Mouse (Mus musculus) brain, embryonic 14.5 days (tissue): ENCODE measurements at regions not wholly inside any gene's neighbourhood (a gene's known extent, or its start where the extent isn't known, plus 50 kb on each side); places are given as distances from the start of the nearest gene placed in this dataset.

ENCODE experiments used
- CTCF ChIP-seq: fragments of 200-500 bp; IDR thresholded peaks from 2 replicates; pipeline ENCODE4 v1.5.1; 2012; ENCODE audit warnings: inconsistent platforms, mild to moderate bottlenecking, moderate library complexity, borderline replicate concordance; ENCODE audit not compliant: insufficient read depth, insufficient read length; ENCODE audit errors: extremely low read depth
- POLR2A ChIP-seq: fragments of 200-500 bp; IDR thresholded peaks from 2 replicates; pipeline ENCODE4 v1.6.1; 2012; ENCODE audit warnings: mild to moderate bottlenecking, inconsistent platforms, borderline replicate concordance; ENCODE audit not compliant: poor library complexity, insufficient read depth, insufficient read length, severe bottlenecking; ENCODE audit errors: extremely low read depth

DNA sequence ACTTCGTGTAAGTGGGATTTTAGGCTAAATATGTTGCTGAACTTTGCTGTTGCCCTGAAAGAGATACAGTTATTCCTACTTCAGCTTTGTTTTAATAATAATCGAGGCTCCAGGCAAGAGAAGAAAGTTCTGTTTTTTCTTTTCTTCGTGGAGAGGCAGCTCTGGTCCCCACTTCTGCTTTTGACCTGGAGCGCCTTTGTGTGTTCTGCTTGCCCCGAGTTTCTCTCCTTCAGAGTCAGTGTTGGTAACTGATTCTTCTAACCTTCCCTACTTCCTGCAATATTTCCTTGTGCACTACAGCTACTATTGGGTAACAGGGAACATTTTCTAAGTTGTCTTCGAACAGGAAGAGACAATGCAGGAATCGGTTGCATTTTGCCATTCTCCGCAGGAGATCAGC lies 56.6 kb upstream of the Spag16 start:
- TF ChIP-seq POLR2A: no peak
- TF ChIP-seq CTCF: no peak
